In genomic region chr16:37687301-37687980, GRCm38 (mm10) we compare ENCODE assay signal across 9 mouse cellular contexts. TPM values are rescaled to one million over a fixed set of nuclear protein-coding genes. Genes with fewer than 3 reads are reported as not detected.
A peak's percentile ranks its signal among the peaks of the same experiment; 100 is the strongest.
DNase-seq lines count a peak whose midpoint lies in the region; ATAC-seq and TF ChIP-seq lines count a peak whose summit lies in the region.
"Had no signal": no experiment of that assay in that cellular context is flagged by ENCODE, and none has a peak within 500 bp of the region (broad histone marks: within the 10 kb centered on the region; RNA-seq: fewer than 3 reads in every experiment).

No protein-coding gene starts in this region.

- H3K4me1 ChIP-seq in MEL (ENCODE audit: control insufficient read depth in 1 of 2, insufficient read depth in 2 of 2, low read length in 2 of 2): peaks cover 12 to 32% of the 10 kb centered on the region in 2 experiments
- H3K4me1 ChIP-seq in embryonic facial prominence, embryonic 14.5 days (ENCODE audit: control insufficient read depth, insufficient read depth, low read length): peaks cover 62% of the 10 kb centered on the region

- H3K27me3 ChIP-seq in MEL (ENCODE audit: control insufficient read depth in 1 of 2, insufficient read depth in 2 of 2, low read length in 2 of 2): no peaks in the 10 kb centered on the region; a peak in 1 of 4 replicates
- H3K27me3 ChIP-seq in embryonic facial prominence, embryonic 14.5 days (replicated peaks; ENCODE audit: control insufficient read depth, insufficient read depth, low read length): no peaks in the 10 kb centered on the region
- H3K27me3 ChIP-seq: lung, embryonic 15.5 days had no signal

- 45% methylated on average over 14 of the region's 14 CpGs for WGBS in embryonic facial prominence, embryonic 14.5 days

- peak overlapping the region; percentile 18; the same call in 1 of the 2 replicates for H3K27ac ChIP-seq in layer of hippocampus, adult 2 months
- peak overlapping the region; percentile 82 for H3K27ac ChIP-seq in MEL (ENCODE audit: control insufficient read depth, low read depth, low read length)
- peak overlapping the region; percentile 56 for H3K27ac ChIP-seq in embryonic facial prominence, embryonic 14.5 days (replicated peaks; ENCODE audit: low read depth, low read length)
- H3K27ac ChIP-seq: lung, embryonic 15.5 days had no signal

- peak in 1 of 2 experiments; percentile 23; a peak in 2 of 4 replicates for TF ChIP-seq EP300 in MEL (IDR thresholded peaks at IDR 0.05; ENCODE audit: low read depth in 1 of 2, low read length in 2 of 2)

- H3K36me3 ChIP-seq in MEL (ENCODE audit: control insufficient read depth in 1 of 2, insufficient read depth in 2 of 2, low read length in 2 of 2): peaks cover 0 to 24% of the 10 kb centered on the region in 2 experiments; a peak in 2 of 4 replicates
- no peaks in the 10 kb centered on the region for H3K36me3 ChIP-seq in embryonic facial prominence, embryonic 14.5 days (ENCODE audit: control insufficient read depth, insufficient read depth, low read length)
- H3K36me3 ChIP-seq: lung, embryonic 15.5 days had no signal

- no peak for TF ChIP-seq RAD21 in MEL (IDR thresholded peaks at IDR 0.05; ENCODE audit: low read depth, low read length)

- TF ChIP-seq POLR2A in MEL (IDR thresholded peaks at IDR 0.05; ENCODE audit: control insufficient read depth in 1 of 2, insufficient read depth in 1 of 2, low read depth in 1 of 2, low read length in 2 of 2, poor library complexity in 1 of 2): peak in 1 of 2 experiments; percentile 65; a peak in 2 of 4 replicates

- H3K9me3 ChIP-seq in MEL (replicated peaks; ENCODE audit: insufficient read depth, low read length): no peaks in the 10 kb centered on the region
- no peaks in the 10 kb centered on the region for H3K9me3 ChIP-seq in embryonic facial prominence, embryonic 14.5 days (ENCODE audit: control insufficient read depth, low read length)
- H3K9me3 ChIP-seq: lung, embryonic 15.5 days had no signal

- no peak for TF ChIP-seq CTCF in layer of hippocampus, adult 2 months (conservative IDR thresholded peaks at IDR 0.05)
- no peak for TF ChIP-seq CTCF in MEL (IDR thresholded peaks at IDR 0.05 in 2 of 3, conservative IDR thresholded peaks at IDR 0.05 in 1 of 3; ENCODE audit: control insufficient read depth in 1 of 3, insufficient read depth in 1 of 3, low read depth in 2 of 3, low read length in 3 of 3, poor library complexity in 1 of 3, severe bottlenecking in 1 of 3)

- DNase-seq in layer of hippocampus, adult 2 months (ENCODE audit: low spot score in 2 of 2): no peak
- DNase-seq in layer of hippocampus, postnatal 14 days (ENCODE audit: low spot score in 2 of 2): no peak
- DNase-seq in MEL (ENCODE audit: low read depth, low spot score): peak; percentile 82
- peak; percentile 68 for DNase-seq in embryonic facial prominence, embryonic 14.5 days (ENCODE audit: low spot score)
- peak; percentile 35 for DNase-seq in heart, postnatal 4 days
- no peak for DNase-seq in frontal cortex, postnatal 36 days (ENCODE audit: low spot score in 2 of 2)
- DNase-seq: cerebellum, adult 11 months had no signal

- no peak overlapping the region for H3K4me2 ChIP-seq in embryonic facial prominence, embryonic 14.5 days (ENCODE audit: low read depth, low read length)
- H3K4me2 ChIP-seq: lung, embryonic 15.5 days had no signal

- peaks cover 1% of the 10 kb centered on the region; the same call in 1 of the 2 replicates for H3K79me2 ChIP-seq in MEL (ENCODE audit: control insufficient read depth, insufficient read depth, low read length, poor library complexity)

- no peak overlapping the region for H3K4me3 ChIP-seq in layer of hippocampus, adult 2 months
- H3K4me3 ChIP-seq in MEL (ENCODE audit: control insufficient read depth in 1 of 2, insufficient read depth in 1 of 2, low read depth in 2 of 2, low read length in 2 of 2): peak overlapping the region; percentile 61 to 90
- H3K4me3 ChIP-seq in embryonic facial prominence, embryonic 14.5 days (ENCODE audit: low read depth, low read length): no peak overlapping the region
- H3K4me3 ChIP-seq: lung, embryonic 15.5 days had no signal

- H3K9ac ChIP-seq in MEL (ENCODE audit: control insufficient read depth, low read depth, low read length, poor library complexity, severe bottlenecking): peak overlapping the region; percentile 68
- H3K9ac ChIP-seq in embryonic facial prominence, embryonic 14.5 days (ENCODE audit: low read depth, low read length): no peak overlapping the region
- H3K9ac ChIP-seq: lung, embryonic 15.5 days had no signal

- no peak for ATAC-seq in embryonic facial prominence, embryonic 14.5 days (ENCODE audit: low read depth)
- no peak for ATAC-seq in activated CD4-positive, CD25-positive, alpha-beta regulatory T cell, adult 4 months

TF ChIP-seq in MEL, 35 proteins besides CTCF, POLR2A, EP300 and RAD21:
- TF ChIP-seq HCFC1 (IDR thresholded peaks at IDR 0.05; ENCODE audit: low read depth, low read length): no peak
- no peak for TF ChIP-seq POLR2AphosphoS2 (IDR thresholded peaks at IDR 0.05; ENCODE audit: low read length)
- TF ChIP-seq ELF1 (IDR thresholded peaks at IDR 0.05; ENCODE audit: low read depth, low read length): peak; percentile 68; the same call in 1 of the 2 replicates
- 0 out of 2 replicates have a peak, but pooled peaks have one; percentile 17 for TF ChIP-seq ETS1 (IDR thresholded peaks at IDR 0.05; ENCODE audit: low read depth, low read length)
- peak; percentile 54; the same call in 1 of the 2 replicates for TF ChIP-seq JUND (IDR thresholded peaks at IDR 0.05; ENCODE audit: low read depth, low read length)
- peak; percentile 74 for TF ChIP-seq TBP (IDR thresholded peaks at IDR 0.05; ENCODE audit: low read depth, low read length)
- TF ChIP-seq SIN3A (IDR thresholded peaks at IDR 0.05; ENCODE audit: low read length): no peak
- peak; percentile 80 for TF ChIP-seq MAX (IDR thresholded peaks at IDR 0.05; ENCODE audit: low read length)
- TF ChIP-seq MXI1 (IDR thresholded peaks at IDR 0.05; ENCODE audit: low read depth, low read length): peak; percentile 67
- no peak for TF ChIP-seq CHD2 (IDR thresholded peaks at IDR 0.05; ENCODE audit: low read length)
- TF ChIP-seq ZKSCAN1 (IDR thresholded peaks at IDR 0.05; ENCODE audit: low read depth, low read length): no peak
- TF ChIP-seq GABPA (IDR thresholded peaks at IDR 0.05; ENCODE audit: low read depth, low read length): no peak
- TF ChIP-seq TAL1 (IDR thresholded peaks at IDR 0.05; ENCODE audit: low read length): no peak
- TF ChIP-seq USF1 (IDR thresholded peaks at IDR 0.05; ENCODE audit: low read depth, low read length): peak; percentile 69
- TF ChIP-seq BHLHE40 (IDR thresholded peaks at IDR 0.05; ENCODE audit: borderline replicate concordance, low read depth, low read length): peak; percentile 88; the same call in 1 of the 2 replicates
- peak; percentile 76; the same call in 1 of the 2 replicates for TF ChIP-seq MYC (IDR thresholded peaks at IDR 0.05; ENCODE audit: low read depth, low read length)
- no peak for TF ChIP-seq CHD1 (IDR thresholded peaks at IDR 0.05; ENCODE audit: low read depth, low read length)
- 0 out of 2 replicates have a peak, but pooled peaks have one; percentile 23 for TF ChIP-seq MYB (IDR thresholded peaks at IDR 0.05; ENCODE audit: low read depth, low read length)
- no peak for TF ChIP-seq POLR2AphosphoS5 (IDR thresholded peaks at IDR 0.05; ENCODE audit: borderline replicate concordance, low read depth, low read length)
- peak; percentile 74; the same call in 1 of the 2 replicates for TF ChIP-seq NELFE (IDR thresholded peaks at IDR 0.05; ENCODE audit: low read depth, low read length)
TF ChIP-seq in MEL: peak in this region for 11.

RNA-seq across cellular contexts. Expression of gene Ndufb4, which starts 33.2 kb away (rescaled TPM):
- total RNA-seq in layer of hippocampus, adult 2 months (2021): 10 to 100 TPM; 83.1 to 94.7 TPM
- 10 to 100 TPM; 70.0 to 84.8 TPM for total RNA-seq in layer of hippocampus, postnatal 14 days (2021)
- total RNA-seq in MEL (2012; rRNA removed): 41.1 and 48.0 TPM in 2 replicates
- polyA plus RNA-seq in MEL (2012; ENCODE audit: insufficient read depth in 1 of 2, insufficient read length in 2 of 2, low read depth in 1 of 2, low replicate concordance in 2 of 2, missing spikeins in 1 of 2): 10 to 100 TPM in 1 of 2 experiments, not detected in 1; 28.9 TPM
- polyA plus RNA-seq in embryonic facial prominence, embryonic 14.5 days (2014; fragmentation: Nextera tagmentation; extraction: Ambion mirVana): 53.0 and 74.3 TPM in 2 replicates
- total RNA-seq in heart, postnatal 4 days (2021): 100 to 1,000 TPM; 141 to 154 TPM
- polyA plus RNA-seq in activated CD4-positive, CD25-positive, alpha-beta regulatory T cell, adult 4 months (2017; shearing (Covaris generic)): 10 to 100 TPM; 47.3 to 60.5 TPM

Comparison
In these comparisons a context has a peak if more than half of its experiments do, and no peak if none do; other contexts are left out.
1. DNase-seq: peak in MEL (single experiment), embryonic facial prominence, embryonic 14.5 days (single experiment) and heart, postnatal 4 days (single experiment); none in layer of hippocampus, adult 2 months (0 of 2), layer of hippocampus, postnatal 14 days (0 of 2) and frontal cortex, postnatal 36 days (0 of 2).
2. H3K27ac ChIP-seq: peak in every context shown above with its lines; median percentile 82 in MEL; 56 in embryonic facial prominence, embryonic 14.5 days; 18 in layer of hippocampus, adult 2 months.
3. H3K4me3 ChIP-seq: peak in MEL (2 of 2); none in layer of hippocampus, adult 2 months (single experiment) and embryonic facial prominence, embryonic 14.5 days (single experiment).